Mouse (Mus musculus) liver, embryonic 11.5 days (tissue): ENCODE results near the gene Actn1. TPM values are rescaled to one million over a fixed set of nuclear protein-coding genes. Genes with fewer than 3 reads are reported as not detected.

Experiments
- ATAC-seq: fragments of 200-750 bp; cut with Nextera tagmentation; replicated peaks from 2 replicates; pipeline ENCODE4 v1.8.0; 2017; ENCODE audit warnings: moderate number of reproducible peaks, mild to moderate bottlenecking, moderate TSS enrichment, moderate library complexity; ENCODE audit not compliant: low FRiP score
- DNase-seq: peaks from one replicate; pipeline ENCODE4 v3.0.0-alpha.2; 2017; ENCODE audit warnings: low spot score
- H3K27ac ChIP-seq: fragments of 300-500 bp; sonication (generic); 2 replicates; pipeline ENCODE4 v1.5.1; 2014; ENCODE audit warnings: mild to moderate bottlenecking, low read depth, low read length, control low read depth
- H3K27me3 ChIP-seq: fragments of 300-500 bp; sonication (generic); replicated peaks from 2 replicates; pipeline ENCODE4 v1.6.1; 2014; ENCODE audit warnings: low read length, mixed read lengths; ENCODE audit not compliant: control insufficient read depth, insufficient read depth
- H3K36me3 ChIP-seq: fragments of 300-500 bp; sonication (generic); 2 replicates; pipeline ENCODE4 v1.6.1; 2014; ENCODE audit warnings: mild to moderate bottlenecking, low read length, moderate library complexity, mixed read lengths; ENCODE audit not compliant: control insufficient read depth, insufficient read depth
- H3K4me1 ChIP-seq: fragments of 300-500 bp; sonication (generic); replicated peaks from 2 replicates; pipeline ENCODE4 v1.6.1; 2014; ENCODE audit warnings: low read length, mixed read lengths; ENCODE audit not compliant: control insufficient read depth, insufficient read depth
- H3K4me2 ChIP-seq: fragments of 300-500 bp; sonication (generic); 2 replicates; pipeline ENCODE4 v1.6.1; 2014; ENCODE audit warnings: mild to moderate bottlenecking, control low read depth, moderate library complexity
- H3K4me3 ChIP-seq: fragments of 300-500 bp; sonication (generic); 2 replicates; pipeline ENCODE4 v1.5.1; 2014; ENCODE audit warnings: low read depth, low read length, control low read depth
- H3K9ac ChIP-seq: fragments of 300-500 bp; sonication (generic); 2 replicates; pipeline ENCODE4 v1.6.1; 2014; ENCODE audit warnings: low read depth, low read length, control low read depth
- H3K9me3 ChIP-seq: fragments of 300-500 bp; sonication (generic); 2 replicates; pipeline ENCODE4 v1.6.1; 2016; ENCODE audit warnings: low read length, inconsistent platforms, mixed read lengths; ENCODE audit not compliant: control insufficient read depth
- WGBS: fragments of 180-500 bp; shearing (Covaris S2); extraction: QIAGEN DNeasy Blood & Tissue Kit; methylation state at CpG from one replicate; pipeline ENCODE4 v1.1.7; 2014; 5-methylcytosine and 5-hydroxymethylcytosine counted together
- polyA plus RNA-seq: library from polyadenylated mRNA; unstranded; fragments of >200 nt; fragmentation: Nextera tagmentation; extraction: Ambion mirVana; gene quantifications from 2 replicates; pipeline ENCODE4 v1.2.1, GENCODE M21; 2014

Gene Actn1
- polyA plus RNA-seq, 1 experiment from 2014 or later = 28.3 TPM

- ATAC-seq = no peak
- H3K4me1 ChIP-seq = peaks cover 6% of the 10 kb centered on the region
- no peaks in the 10 kb centered on the region for H3K9me3 ChIP-seq
- no peak overlapping the region for H3K9ac ChIP-seq
- H3K36me3 ChIP-seq = no peaks in the 10 kb centered on the region
- H3K4me2 ChIP-seq = no peak overlapping the region
- H3K4me3 ChIP-seq = no peak overlapping the region
- WGBS = 81% methylated on average over 6 of the region's 6 CpGs
- H3K27ac ChIP-seq = no peak overlapping the region
- no peak for DNase-seq
- H3K27me3 ChIP-seq = no peaks in the 10 kb centered on the region
These were observed 122.9 kb downstream of the Actn1 start for GRCm38 (mm10) chr12:80137246-80137645.

- no peak overlapping the region for H3K27ac ChIP-seq
These were observed 123.8 kb downstream of the Actn1 start for GRCm38 (mm10) chr12:80136264-80136930.

GRCm38 (mm10) chr12:80135173-80135572 lies 125.0 kb downstream of the Actn1 start:
- DNase-seq = no peak
- H3K27ac ChIP-seq = no peak overlapping the region
- no peak overlapping the region for H3K4me2 ChIP-seq
- H3K9me3 ChIP-seq = no peaks in the 10 kb centered on the region
- H3K36me3 ChIP-seq = no peaks in the 10 kb centered on the region
- H3K27me3 ChIP-seq = no peaks in the 10 kb centered on the region
- ATAC-seq = no peak
- WGBS = 85% methylated on average over 8 of the region's 8 CpGs
- no peak overlapping the region for H3K9ac ChIP-seq
- H3K4me1 ChIP-seq = peaks cover 21% of the 10 kb centered on the region
- no peak overlapping the region for H3K4me3 ChIP-seq

More at GRCm38 (mm10) chr12:80136264-80136930, 123.8 kb downstream of the Actn1 start:
- no peak overlapping the region for H3K4me2 ChIP-seq
- no peaks in the 10 kb centered on the region for H3K9me3 ChIP-seq
- no peak overlapping the region for H3K9ac ChIP-seq
- H3K36me3 ChIP-seq = no peaks in the 10 kb centered on the region
- peaks cover 14% of the 10 kb centered on the region for H3K4me1 ChIP-seq
- no peak overlapping the region for H3K4me3 ChIP-seq
- ATAC-seq (no peak), DNase-seq (no peak)
- no peaks in the 10 kb centered on the region for H3K27me3 ChIP-seq
- 71% methylated on average over 12 of the region's 12 CpGs for WGBS

GRCm38 (mm10) chr12:80133011-80133545 lies 127.1 kb downstream of the Actn1 start:
- H3K4me2 ChIP-seq = peak overlapping the region; percentile 79; the same call in 1 of the 2 replicates
- H3K27me3 ChIP-seq = no peaks in the 10 kb centered on the region
- no peaks in the 10 kb centered on the region for H3K36me3 ChIP-seq
- ATAC-seq (no peak), DNase-seq (no peak)
- no peak overlapping the region for H3K9ac ChIP-seq
- peak overlapping the region; percentile 70; the same call in 1 of the 2 replicates for H3K4me3 ChIP-seq
- WGBS = 40% methylated on average over 9 of the region's 9 CpGs
- H3K4me1 ChIP-seq = peaks cover 26% of the 10 kb centered on the region
- H3K27ac ChIP-seq = no peak overlapping the region; the same call in 1 of the 2 replicates
- H3K9me3 ChIP-seq = no peaks in the 10 kb centered on the region

- no peaks in the 10 kb centered on the region for H3K9me3 ChIP-seq
- H3K27me3 ChIP-seq = no peaks in the 10 kb centered on the region
- peak overlapping the region; percentile 84 for H3K9ac ChIP-seq
- 1% methylated on average over 66 of the region's 66 CpGs for WGBS
- H3K27ac ChIP-seq = peak overlapping the region; percentile 75
- peak overlapping the region; percentile 70 for H3K4me3 ChIP-seq
- H3K4me2 ChIP-seq = peak overlapping the region; percentile 79
- peak; percentile 88 for DNase-seq
- H3K36me3 ChIP-seq = no peaks in the 10 kb centered on the region
- peak; percentile 84 for ATAC-seq
- H3K4me1 ChIP-seq = peaks cover 26% of the 10 kb centered on the region
These were observed 127.7 kb downstream of the Actn1 start for GRCm38 (mm10) chr12:80132250-80133003.

- no peak for ATAC-seq
- Histone ChIP-seq H3K4me3 (peak overlapping the region; percentile 70), H3K4me1 (peaks cover 26% of the 10 kb centered on the region), H3K4me2 (peak overlapping the region; percentile 79), H3K27me3 (no peaks in the 10 kb centered on the region), H3K27ac (peak overlapping the region; percentile 75), H3K9me3 (no peaks in the 10 kb centered on the region), H3K9ac (peak overlapping the region; percentile 84), H3K36me3 (0 out of 2 replicates have a peak, but pooled peaks cover under 1% of the 10 kb centered on the region)
- DNase-seq = no peak
- 61% methylated on average over 17 of the region's 17 CpGs for WGBS
These were observed 128.6 kb downstream of the Actn1 start for GRCm38 (mm10) chr12:80131359-80132249.

GRCm38 (mm10) chr12:80130558-80131358 lies 129.4 kb downstream of the Actn1 start:
- Histone ChIP-seq H3K4me3 (peak overlapping the region; percentile 13; the same call in 1 of the 2 replicates), H3K9ac (no peak overlapping the region), H3K4me2 (peak overlapping the region; percentile 79), H3K36me3 (0 out of 2 replicates have a peak, but pooled peaks cover 2% of the 10 kb centered on the region), H3K9me3 (no peaks in the 10 kb centered on the region), H3K27me3 (no peaks in the 10 kb centered on the region), H3K4me1 (peaks cover 26% of the 10 kb centered on the region), H3K27ac (peak overlapping the region; percentile 75)
- DNase-seq (peak; percentile 53), ATAC-seq (peak; percentile 66)
- 8% methylated on average over 6 of the region's 6 CpGs for WGBS
